Mouse (Mus musculus) liver, embryonic 12.5 days (tissue): ENCODE results near the gene Rbm11. TPM values are rescaled to one million over a fixed set of nuclear protein-coding genes. Genes with fewer than 3 reads are reported as not detected.

Experiments used
- polyA plus RNA-seq: library from polyadenylated mRNA; unstranded; fragments of >200 nt; fragmentation: Nextera tagmentation; extraction: Ambion mirVana; gene quantifications from 2 replicates; pipeline ENCODE4 v1.2.1, GENCODE M21; 2016

Rbm11 gene
- polyA plus RNA-seq, 1 experiment from 2014 or later = 0.10 TPM

Other genes starting within 250 kb of the Rbm11 start
- gene Lipi, start 6.8 kb upstream of the Rbm11 start, polyA plus RNA-seq = not detected in 2 replicates
- gene Hspa13, start 174.3 kb downstream of the Rbm11 start, polyA plus RNA-seq = 10.4 and 11.1 TPM in 2 replicates